Mouse (Mus musculus) forebrain, embryonic 15.5 days (tissue): ENCODE results near the gene Ptgds. TPM values are rescaled to one million over a fixed set of nuclear protein-coding genes. Genes with fewer than 3 reads are reported as not detected.

Source experiments
- ATAC-seq: fragments of 200-750 bp; cut with Nextera tagmentation; replicated peaks from 2 replicates; pipeline ENCODE4 v1.8.0; 2017; ENCODE audit warnings: mild to moderate bottlenecking, moderate TSS enrichment, moderate library complexity
- H3K27ac ChIP-seq: fragments of 300-500 bp; sonication (generic); replicated peaks from 2 replicates; pipeline ENCODE4 v1.5.1; 2015; ENCODE audit warnings: mild to moderate bottlenecking, inconsistent platforms
- H3K27me3 ChIP-seq: fragments of 300-500 bp; sonication (generic); 2 replicates; pipeline ENCODE4 v1.6.1; 2015; ENCODE audit warnings: inconsistent platforms
- H3K36me3 ChIP-seq: fragments of 300-500 bp; sonication (generic); 2 replicates; pipeline ENCODE4 v1.6.1; 2015; ENCODE audit warnings: mild to moderate bottlenecking, inconsistent platforms
- H3K4me1 ChIP-seq: fragments of 300-500 bp; sonication (generic); 2 replicates; pipeline ENCODE4 v1.6.1; 2015; ENCODE audit warnings: inconsistent platforms
- H3K4me2 ChIP-seq: fragments of 300-500 bp; sonication (generic); replicated peaks from 2 replicates; pipeline ENCODE4 v1.6.1; 2015; ENCODE audit warnings: mild to moderate bottlenecking, inconsistent platforms
- H3K4me3 ChIP-seq: fragments of 300-500 bp; sonication (generic); 2 replicates; pipeline ENCODE4 v1.5.1; 2015; ENCODE audit warnings: mild to moderate bottlenecking, inconsistent platforms
- H3K9ac ChIP-seq: fragments of 300-500 bp; sonication (generic); replicated peaks from 2 replicates; pipeline ENCODE4 v1.6.1; 2015; ENCODE audit warnings: mild to moderate bottlenecking, inconsistent platforms
- H3K9me3 ChIP-seq: fragments of 300-500 bp; sonication (generic); 2 replicates; pipeline ENCODE4 v1.6.1; 2016; ENCODE audit warnings: inconsistent platforms
- whole genome bisulfite sequencing: fragments of 180-500 bp; shearing (Covaris S2); methylation state at CpG from one replicate; pipeline ENCODE4 v1.1.7; 2015; ENCODE audit warnings: mixed read lengths; 5-methylcytosine and 5-hydroxymethylcytosine counted together
- polyA plus RNA-seq: library from polyadenylated mRNA; unstranded; fragments of >200 nt; fragmentation: Nextera tagmentation; extraction: Ambion mirVana; gene quantifications from 2 replicates; pipeline ENCODE4 v1.2.1, GENCODE M21; 2015

The Ptgds gene
- polyA plus RNA-seq, 1 experiment from 2014 or later = 112 TPM

GRCm38 (mm10) chr2:25457022-25457896 is 12.6 kb downstream of the Ptgds start:
- Histone ChIP-seq H3K9me3 (no peaks in the 10 kb centered on the region), H3K4me1 (peaks cover 26% of the 10 kb centered on the region), H3K4me3 (no peak overlapping the region), H3K27me3 (no peaks in the 10 kb centered on the region), H3K36me3 (no peaks in the 10 kb centered on the region), H3K9ac (no peak overlapping the region), H3K4me2 (no peak overlapping the region), H3K27ac (no peak overlapping the region)
- no peak for ATAC-seq
- WGBS = 86% methylated on average over 9 of the region's 9 CpGs

DNA sequence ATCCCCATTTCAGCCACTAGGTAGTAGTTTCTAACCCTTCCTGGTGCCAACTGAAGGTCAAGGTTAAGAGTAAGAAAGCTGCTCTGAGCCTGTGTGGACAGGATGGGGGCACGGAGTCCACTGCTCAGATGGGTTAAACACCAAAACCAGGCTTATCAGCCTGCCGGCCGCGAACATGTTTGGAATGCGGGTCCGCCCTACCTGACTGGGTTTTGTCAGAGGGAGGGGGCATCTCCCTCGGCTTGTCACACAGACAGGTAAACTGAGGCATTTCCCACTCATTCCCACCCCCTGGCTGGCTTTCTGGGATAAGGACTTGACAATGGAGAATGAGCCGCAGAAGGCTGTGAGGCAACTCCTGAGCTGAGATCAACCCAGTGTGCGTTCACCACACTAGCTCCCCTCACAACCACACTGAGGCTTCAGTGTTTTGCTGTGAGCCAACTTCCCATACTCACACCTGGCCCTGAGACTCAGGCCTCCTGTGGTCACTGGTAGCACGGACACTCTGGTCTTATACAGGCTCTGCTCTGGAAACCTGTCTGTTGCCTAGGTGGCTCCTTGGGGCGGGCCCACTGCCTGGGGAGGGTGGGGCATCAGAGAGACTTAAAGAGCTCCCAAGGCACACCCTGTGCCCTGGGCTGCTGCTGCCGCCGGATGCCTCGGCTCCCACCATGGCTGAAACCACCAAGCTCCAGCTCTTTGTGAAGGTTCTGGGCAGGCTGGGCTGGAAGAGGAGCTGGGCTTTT is 13.5 kb downstream of the Ptgds start, which contains the start of gene Clic3:
TSS of gene Clic3 (plus strand) at position 634 of the 749 bp plus-strand sequence.
- ATAC-seq = no peak
- WGBS = 68% methylated on average over 14 of the region's 14 CpGs
- H3K36me3 ChIP-seq = no peaks in the 10 kb centered on the region
- no peaks in the 10 kb centered on the region for H3K27me3 ChIP-seq
- no peak within 1 kb of the TSS for H3K4me2 ChIP-seq
- H3K4me3 ChIP-seq = no peak within 1 kb of the TSS
- H3K27ac ChIP-seq = no peak within 1 kb of the TSS
- H3K9me3 ChIP-seq = no peaks in the 10 kb centered on the region
- H3K9ac ChIP-seq = no peak within 1 kb of the TSS
- peaks cover 21% of the 10 kb centered on the region for H3K4me1 ChIP-seq

GRCm38 (mm10) chr2:25452951-25453350 is 16.9 kb downstream of the Ptgds start:
- WGBS = 32% methylated on average over 1 of the region's 1 CpGs
- Histone ChIP-seq H3K27ac (no peak overlapping the region), H3K36me3 (peaks cover 5% of the 10 kb centered on the region; the same call in 1 of the 2 replicates), H3K9me3 (no peaks in the 10 kb centered on the region), H3K4me3 (no peak overlapping the region), H3K27me3 (no peaks in the 10 kb centered on the region), H3K4me1 (no peaks in the 10 kb centered on the region), H3K9ac (no peak overlapping the region), H3K4me2 (no peak overlapping the region)
- ATAC-seq = no peak

DNA sequence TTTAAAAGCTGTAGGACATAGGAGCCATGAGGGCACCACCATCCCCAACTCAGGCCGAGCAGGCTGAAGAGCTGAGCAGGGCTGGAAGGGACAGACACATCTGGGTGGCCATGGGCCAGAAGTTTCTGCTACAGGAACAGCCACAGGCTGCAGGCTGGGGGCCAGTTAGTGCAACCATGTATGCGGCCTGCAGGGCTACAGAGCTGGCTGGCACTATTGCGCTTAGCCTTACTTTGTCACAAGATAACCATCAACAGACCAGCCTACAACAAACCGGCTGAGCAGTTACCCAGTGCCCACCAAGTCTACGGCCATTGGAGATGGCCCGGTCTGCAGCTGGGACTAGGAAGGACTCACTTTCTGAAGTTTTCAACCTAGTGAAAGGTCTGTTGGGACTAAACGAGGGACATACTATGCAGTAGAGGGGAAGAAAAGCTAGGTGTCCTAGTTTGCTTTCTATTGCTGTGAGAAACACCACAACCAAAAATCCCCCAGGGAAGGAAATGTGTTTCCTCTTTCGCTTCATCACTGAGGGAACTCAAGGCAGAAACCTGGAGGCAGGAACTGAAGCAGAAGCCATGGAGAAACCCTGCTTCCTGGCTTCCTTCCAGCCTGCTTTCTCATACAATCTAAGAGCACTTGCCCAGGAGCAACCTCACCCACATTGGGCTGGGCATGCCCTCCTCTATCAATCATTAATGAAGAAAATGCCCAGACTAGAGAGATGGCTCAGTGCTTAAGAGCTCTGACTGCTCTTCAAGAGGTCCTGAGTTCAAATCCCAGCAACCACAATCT is 18.8 kb downstream of the Ptgds start:
- Histone ChIP-seq H3K4me3 (no peak overlapping the region), H3K4me2 (no peak overlapping the region), H3K27me3 (no peaks in the 10 kb centered on the region), H3K36me3 (peaks cover 21% of the 10 kb centered on the region; the same call in 1 of the 2 replicates), H3K9ac (no peak overlapping the region), H3K27ac (no peak overlapping the region), H3K9me3 (no peaks in the 10 kb centered on the region), H3K4me1 (no peaks in the 10 kb centered on the region)
- no peak for ATAC-seq
- WGBS = 90% methylated on average over 8 of the region's 8 CpGs

- Histone ChIP-seq H3K4me1 (no peaks in the 10 kb centered on the region), H3K4me3 (no peak overlapping the region), H3K36me3 (peaks cover 82% of the 10 kb centered on the region), H3K27me3 (no peaks in the 10 kb centered on the region), H3K4me2 (no peak overlapping the region), H3K9ac (no peak overlapping the region), H3K27ac (no peak overlapping the region), H3K9me3 (no peaks in the 10 kb centered on the region)
- ATAC-seq = no peak
- 91% methylated on average over 14 of the region's 14 CpGs for WGBS
Observed at GRCm38 (mm10) chr2:25442682-25443081, 27.2 kb downstream of the Ptgds start.

GRCm38 (mm10) chr2:25441067-25441466 is 28.8 kb downstream of the Ptgds start:
- Histone ChIP-seq H3K9ac (no peak overlapping the region), H3K4me3 (no peak overlapping the region), H3K27ac (no peak overlapping the region), H3K27me3 (no peaks in the 10 kb centered on the region), H3K4me1 (no peaks in the 10 kb centered on the region), H3K36me3 (peaks cover 77% of the 10 kb centered on the region), H3K4me2 (no peak overlapping the region), H3K9me3 (no peaks in the 10 kb centered on the region)
- ATAC-seq = no peak
- WGBS = 89% methylated on average over 20 of the region's 20 CpGs

GRCm38 (mm10) chr2:25436286-25436820 is 33.5 kb downstream of the Ptgds start:
- Histone ChIP-seq H3K36me3 (peaks cover 50% of the 10 kb centered on the region), H3K4me1 (peaks cover under 1% of the 10 kb centered on the region; the same call in 1 of the 2 replicates), H3K4me3 (no peak overlapping the region), H3K27me3 (no peaks in the 10 kb centered on the region), H3K27ac (no peak overlapping the region), H3K9me3 (no peaks in the 10 kb centered on the region), H3K9ac (no peak overlapping the region), H3K4me2 (no peak overlapping the region)
- 93% methylated on average over 10 of the region's 10 CpGs for WGBS
- no peak for ATAC-seq

DNA sequence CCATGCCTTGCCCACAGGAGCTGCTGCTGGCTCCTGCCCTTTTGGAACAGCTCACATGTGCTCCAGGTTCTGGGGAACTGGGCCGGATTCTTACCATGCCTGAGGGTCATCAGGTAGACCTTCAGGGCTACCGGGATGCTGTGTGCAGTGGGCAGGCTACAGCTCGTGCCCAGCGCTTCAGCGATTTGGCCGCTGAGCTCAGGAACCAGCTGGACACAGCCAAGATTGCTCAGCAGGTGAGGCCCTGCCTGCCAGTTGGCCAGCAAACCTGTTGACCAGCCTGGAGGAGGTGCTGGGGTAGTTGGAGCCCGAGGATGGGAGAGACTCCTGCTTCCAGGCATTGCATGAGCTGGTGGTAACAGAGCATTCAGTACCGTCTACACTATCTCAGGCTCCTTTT is 35.6 kb downstream of the Ptgds start:
- peaks cover 2% of the 10 kb centered on the region; the same call in 1 of the 2 replicates for H3K27me3 ChIP-seq
- peaks cover 41% of the 10 kb centered on the region for H3K36me3 ChIP-seq
- WGBS = 91% methylated on average over 8 of the region's 8 CpGs
- H3K27ac ChIP-seq = no peak overlapping the region
- peaks cover 21% of the 10 kb centered on the region for H3K4me1 ChIP-seq
- H3K4me2 ChIP-seq = no peak overlapping the region
- no peak overlapping the region for H3K4me3 ChIP-seq
- H3K9me3 ChIP-seq = no peaks in the 10 kb centered on the region
- no peak overlapping the region for H3K9ac ChIP-seq
- ATAC-seq = no peak

- H3K4me3 ChIP-seq = no peak overlapping the region
- no peak for ATAC-seq
- H3K36me3 ChIP-seq = peaks cover 29% of the 10 kb centered on the region
- H3K9me3 ChIP-seq = no peaks in the 10 kb centered on the region
- H3K27ac ChIP-seq = no peak overlapping the region
- H3K4me2 ChIP-seq = no peak overlapping the region
- 93% methylated on average over 17 of the region's 17 CpGs for WGBS
- no peak overlapping the region for H3K9ac ChIP-seq
- peaks cover 26% of the 10 kb centered on the region for H3K4me1 ChIP-seq
- H3K27me3 ChIP-seq = peaks cover 2% of the 10 kb centered on the region; the same call in 1 of the 2 replicates
Observed at GRCm38 (mm10) chr2:25433101-25433500, 36.7 kb downstream of the Ptgds start.

DNA sequence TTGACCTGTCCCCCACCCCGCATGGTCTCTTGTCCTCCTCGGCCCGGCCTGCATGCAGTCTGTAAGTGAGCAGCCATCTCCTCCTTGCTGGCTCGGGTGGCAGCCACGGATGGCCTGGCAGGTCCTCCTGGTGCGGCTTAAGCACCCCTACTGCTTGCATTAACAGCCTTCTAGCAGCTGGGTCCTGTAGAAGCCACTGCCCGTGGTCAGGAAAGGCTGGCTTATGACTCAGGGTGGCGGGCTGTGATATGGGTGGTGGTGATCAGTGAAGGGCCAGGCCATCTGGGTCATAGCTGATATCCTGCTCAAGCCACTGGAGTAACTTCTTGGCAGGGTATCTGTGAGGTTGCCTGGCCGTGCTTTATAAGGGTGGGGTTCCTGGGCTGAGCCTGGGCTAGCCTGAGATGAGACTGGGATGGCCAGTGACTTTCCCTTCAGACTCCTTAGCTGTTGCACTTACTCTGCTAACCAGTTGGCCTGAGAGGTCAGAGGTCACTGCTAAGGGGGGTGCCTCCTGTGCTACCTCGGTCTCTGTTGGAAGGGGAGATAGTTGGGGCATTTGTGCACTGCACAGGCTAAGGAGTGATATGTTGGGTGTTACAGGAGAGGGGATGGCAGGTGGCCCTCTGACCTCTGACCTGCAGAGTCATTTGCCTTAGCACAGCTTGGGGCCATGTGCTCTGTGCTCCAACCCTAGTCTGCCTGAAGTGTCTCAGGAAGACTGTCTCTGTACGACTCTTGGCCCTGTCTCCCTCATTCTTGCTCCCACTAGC is 37.3 kb downstream of the Ptgds start:
- Histone ChIP-seq H3K27ac (no peak overlapping the region), H3K4me1 (peaks cover 31% of the 10 kb centered on the region), H3K9me3 (no peaks in the 10 kb centered on the region), H3K36me3 (peaks cover 23% of the 10 kb centered on the region), H3K27me3 (peaks cover 2% of the 10 kb centered on the region; the same call in 1 of the 2 replicates), H3K4me2 (no peak overlapping the region), H3K4me3 (no peak overlapping the region), H3K9ac (no peak overlapping the region)
- no peak for ATAC-seq
- 88% methylated on average over 11 of the region's 11 CpGs for WGBS

DNA sequence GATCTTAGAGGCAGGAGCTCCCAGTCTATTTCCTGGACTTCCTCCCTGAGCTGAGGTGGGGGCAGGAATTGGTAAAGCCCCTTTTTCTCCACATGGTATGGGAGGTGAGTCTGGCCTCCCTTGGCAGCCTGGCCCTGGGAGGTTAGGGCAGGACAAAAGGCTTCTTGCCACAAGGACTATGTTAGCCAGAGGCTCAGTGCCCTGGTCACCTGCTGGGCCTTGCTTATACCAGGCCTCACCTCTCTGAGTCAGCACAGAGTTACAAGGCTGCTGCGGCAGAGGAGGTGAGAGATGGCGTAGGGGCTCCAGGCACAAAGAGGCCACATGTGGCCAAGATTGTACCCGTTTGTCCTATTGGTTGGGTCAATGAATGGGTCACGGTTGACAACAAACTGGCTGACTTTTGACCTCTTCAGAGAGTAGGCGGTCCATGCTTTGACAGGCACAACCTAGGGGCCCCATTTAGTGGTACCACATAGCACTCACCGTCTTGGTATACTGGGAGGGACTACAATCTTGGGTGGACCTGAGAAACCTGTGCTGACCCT is 38.5 kb downstream of the Ptgds start:
- H3K27me3 ChIP-seq = peaks cover 2% of the 10 kb centered on the region; the same call in 1 of the 2 replicates
- H3K4me3 ChIP-seq = no peak overlapping the region
- H3K9me3 ChIP-seq = no peaks in the 10 kb centered on the region
- 75% methylated on average over 6 of the region's 6 CpGs for WGBS
- ATAC-seq = no peak
- peaks cover 31% of the 10 kb centered on the region for H3K4me1 ChIP-seq
- peaks cover 17% of the 10 kb centered on the region for H3K36me3 ChIP-seq
- no peak overlapping the region for H3K9ac ChIP-seq
- H3K4me2 ChIP-seq = no peak overlapping the region
- no peak overlapping the region for H3K27ac ChIP-seq
